Mouse (Mus musculus) olfactory bulb, adult 2 months (tissue): ENCODE data around the gene Ranbp10.

ENCODE experiments used
- CTCF ChIP-seq: fragments of 200-500 bp; IDR thresholded peaks from 2 replicates; pipeline ENCODE4 v1.5.1; 2012; ENCODE audit warnings: low read depth, mild to moderate bottlenecking, low read length, moderate library complexity; ENCODE audit not compliant: insufficient read depth
- POLR2A ChIP-seq: fragments of 200-500 bp; IDR thresholded peaks from 2 replicates; pipeline ENCODE4 v1.6.1; 2012; ENCODE audit warnings: mild to moderate bottlenecking, low read depth, low read length, moderate library complexity; ENCODE audit not compliant: insufficient read depth

- no peak for TF ChIP-seq POLR2A
- TF ChIP-seq CTCF: no peak
Measured at GRCm38 (mm10) chr8:105820925-105821324, 6.2 kb downstream of the Ranbp10 start.
